Mouse (Mus musculus): Measurements from ENCODE around the gene Spred2. TPM values are rescaled to one million over a fixed set of nuclear protein-coding genes. Genes with fewer than 3 reads are reported as not detected.

Gene Spred2
- polyA plus RNA-seq (2014; fragmentation: Nextera tagmentation; extraction: Ambion mirVana), result 9.8 and 12.3 TPM in 2 replicates

GRCm38 (mm10) chr11:19923888-19924756 lies at the start of gene Spred2:
TSS of gene Spred2 (plus strand) at chr11:19924375.
- Histone ChIP-seq H3K4me1 (ENCODE audit: control insufficient read depth, insufficient read depth, low read length) (peaks cover 16% of the 10 kb centered on the region; the same call in 1 of the 2 replicates), H3K9ac (ENCODE audit: low read depth, low read length) (peak within 1 kb of the TSS; percentile 93), H3K36me3 (ENCODE audit: control insufficient read depth, insufficient read depth, low read length) (no peaks in the 10 kb centered on the region), H3K4me2 (replicated peaks; ENCODE audit: low read depth, low read length) (peak within 1 kb of the TSS; percentile 52), H3K27me3 (ENCODE audit: control insufficient read depth, insufficient read depth, low read length) (no peaks in the 10 kb centered on the region), H3K27ac (ENCODE audit: low read depth, low read length) (peak within 1 kb of the TSS; percentile 97), H3K9me3 (ENCODE audit: control insufficient read depth, low read length) (no peaks in the 10 kb centered on the region), H3K4me3 (ENCODE audit: low read length) (peak within 1 kb of the TSS; percentile 95)
- WGBS, result under 1% methylated on average over 57 of the region's 57 CpGs
- peak; percentile 61 for ATAC-seq (ENCODE audit: low FRiP score, low TSS enrichment)

GRCm38 (mm10) chr11:19875551-19875950 lies 48.6 kb upstream of the Spred2 start:
- 57% methylated on average over 12 of the region's 12 CpGs for WGBS
- no peak overlapping the region for H3K27ac ChIP-seq (ENCODE audit: low read depth, low read length)
- H3K36me3 ChIP-seq (ENCODE audit: control insufficient read depth, insufficient read depth, low read length), result no peaks in the 10 kb centered on the region
- no peaks in the 10 kb centered on the region for H3K4me1 ChIP-seq (ENCODE audit: control insufficient read depth, insufficient read depth, low read length)
- no peak overlapping the region for H3K9ac ChIP-seq (ENCODE audit: low read depth, low read length)
- no peak for ATAC-seq (ENCODE audit: low FRiP score, low TSS enrichment)
- no peaks in the 10 kb centered on the region for H3K27me3 ChIP-seq (ENCODE audit: control insufficient read depth, insufficient read depth, low read length)
- no peak overlapping the region for H3K4me2 ChIP-seq (replicated peaks; ENCODE audit: low read depth, low read length)
- no peaks in the 10 kb centered on the region for H3K9me3 ChIP-seq (ENCODE audit: control insufficient read depth, low read length)
- no peak overlapping the region for H3K4me3 ChIP-seq (ENCODE audit: low read length)

- Histone ChIP-seq H3K27ac (ENCODE audit: low read depth, low read length) (no peak overlapping the region), H3K9me3 (ENCODE audit: control insufficient read depth, low read length) (no peaks in the 10 kb centered on the region), H3K9ac (ENCODE audit: low read depth, low read length) (no peak overlapping the region), H3K4me1 (ENCODE audit: control insufficient read depth, insufficient read depth, low read length) (no peaks in the 10 kb centered on the region), H3K27me3 (ENCODE audit: control insufficient read depth, insufficient read depth, low read length) (no peaks in the 10 kb centered on the region), H3K4me3 (ENCODE audit: low read length) (no peak overlapping the region), H3K4me2 (replicated peaks; ENCODE audit: low read depth, low read length) (no peak overlapping the region), H3K36me3 (ENCODE audit: control insufficient read depth, insufficient read depth, low read length) (no peaks in the 10 kb centered on the region)
- WGBS, result 86% methylated on average over 5 of the region's 5 CpGs
- ATAC-seq (ENCODE audit: low FRiP score, low TSS enrichment), result no peak
Measured at GRCm38 (mm10) chr11:19875964-19876363, 48.2 kb upstream of the Spred2 start.

GRCm38 (mm10) chr11:19877239-19877915 lies 46.8 kb upstream of the Spred2 start:
- H3K27ac ChIP-seq (ENCODE audit: low read depth, low read length), result no peak overlapping the region
- H3K9ac ChIP-seq (ENCODE audit: low read depth, low read length), result no peak overlapping the region
- H3K36me3 ChIP-seq (ENCODE audit: control insufficient read depth, insufficient read depth, low read length), result no peaks in the 10 kb centered on the region
- no peaks in the 10 kb centered on the region for H3K4me1 ChIP-seq (ENCODE audit: control insufficient read depth, insufficient read depth, low read length)
- ATAC-seq (ENCODE audit: low FRiP score, low TSS enrichment), result no peak
- no peaks in the 10 kb centered on the region for H3K9me3 ChIP-seq (ENCODE audit: control insufficient read depth, low read length)
- H3K27me3 ChIP-seq (ENCODE audit: control insufficient read depth, insufficient read depth, low read length), result no peaks in the 10 kb centered on the region
- no peak overlapping the region for H3K4me3 ChIP-seq (ENCODE audit: low read length)
- H3K4me2 ChIP-seq (replicated peaks; ENCODE audit: low read depth, low read length), result no peak overlapping the region
- WGBS, result 53% methylated on average over 4 of the region's 4 CpGs

- H3K9me3 ChIP-seq (ENCODE audit: control insufficient read depth, low read length), result no peaks in the 10 kb centered on the region; the same call in 1 of the 2 replicates
- H3K9ac ChIP-seq (ENCODE audit: low read depth, low read length), result no peak overlapping the region
- no peaks in the 10 kb centered on the region for H3K36me3 ChIP-seq (ENCODE audit: control insufficient read depth, insufficient read depth, low read length)
- 91% methylated on average over 2 of the region's 2 CpGs for WGBS
- no peaks in the 10 kb centered on the region for H3K27me3 ChIP-seq (ENCODE audit: control insufficient read depth, insufficient read depth, low read length)
- ATAC-seq (ENCODE audit: low FRiP score, low TSS enrichment), result no peak
- H3K27ac ChIP-seq (ENCODE audit: low read depth, low read length), result no peak overlapping the region
- no peak overlapping the region for H3K4me2 ChIP-seq (replicated peaks; ENCODE audit: low read depth, low read length)
- H3K4me1 ChIP-seq (ENCODE audit: control insufficient read depth, insufficient read depth, low read length), result no peaks in the 10 kb centered on the region
- H3K4me3 ChIP-seq (ENCODE audit: low read length), result no peak overlapping the region
Measured at GRCm38 (mm10) chr11:19881342-19881741, 42.8 kb upstream of the Spred2 start.

GRCm38 (mm10) chr11:19890700-19891406 lies 33.3 kb upstream of the Spred2 start:
- H3K4me2 ChIP-seq (replicated peaks; ENCODE audit: low read depth, low read length), result no peak overlapping the region
- 51% methylated on average over 6 of the region's 6 CpGs for WGBS

GRCm38 (mm10) chr11:19893233-19893632 lies 30.9 kb upstream of the Spred2 start:
- WGBS, result 80% methylated on average over 3 of the region's 3 CpGs
- Histone ChIP-seq H3K36me3 (ENCODE audit: control insufficient read depth, insufficient read depth, low read length) (no peaks in the 10 kb centered on the region), H3K27me3 (ENCODE audit: control insufficient read depth, insufficient read depth, low read length) (no peaks in the 10 kb centered on the region), H3K9ac (ENCODE audit: low read depth, low read length) (no peak overlapping the region), H3K4me1 (ENCODE audit: control insufficient read depth, insufficient read depth, low read length) (no peaks in the 10 kb centered on the region), H3K4me2 (replicated peaks; ENCODE audit: low read depth, low read length) (no peak overlapping the region), H3K27ac (ENCODE audit: low read depth, low read length) (no peak overlapping the region), H3K4me3 (ENCODE audit: low read length) (no peak overlapping the region), H3K9me3 (ENCODE audit: control insufficient read depth, low read length) (no peaks in the 10 kb centered on the region)
- ATAC-seq (ENCODE audit: low FRiP score, low TSS enrichment), result no peak

More at GRCm38 (mm10) chr11:19890700-19891406, 33.3 kb upstream of the Spred2 start:
- H3K27ac ChIP-seq (ENCODE audit: low read depth, low read length), result no peak overlapping the region
- H3K4me1 ChIP-seq (ENCODE audit: control insufficient read depth, insufficient read depth, low read length), result no peaks in the 10 kb centered on the region
- no peak overlapping the region for H3K4me3 ChIP-seq (ENCODE audit: low read length)
- H3K9ac ChIP-seq (ENCODE audit: low read depth, low read length), result no peak overlapping the region
- H3K9me3 ChIP-seq (ENCODE audit: control insufficient read depth, low read length), result no peaks in the 10 kb centered on the region
- no peaks in the 10 kb centered on the region for H3K36me3 ChIP-seq (ENCODE audit: control insufficient read depth, insufficient read depth, low read length)
- no peak for ATAC-seq (ENCODE audit: low FRiP score, low TSS enrichment)
- no peaks in the 10 kb centered on the region for H3K27me3 ChIP-seq (ENCODE audit: control insufficient read depth, insufficient read depth, low read length)

- Histone ChIP-seq H3K27ac (ENCODE audit: low read depth, low read length) (no peak overlapping the region), H3K4me2 (replicated peaks; ENCODE audit: low read depth, low read length) (no peak overlapping the region), H3K9ac (ENCODE audit: low read depth, low read length) (no peak overlapping the region), H3K36me3 (ENCODE audit: control insufficient read depth, insufficient read depth, low read length) (no peaks in the 10 kb centered on the region), H3K4me3 (ENCODE audit: low read length) (no peak overlapping the region), H3K9me3 (ENCODE audit: control insufficient read depth, low read length) (0 out of 2 replicates have a peak, but pooled peaks cover 2% of the 10 kb centered on the region), H3K4me1 (ENCODE audit: control insufficient read depth, insufficient read depth, low read length) (no peaks in the 10 kb centered on the region), H3K27me3 (ENCODE audit: control insufficient read depth, insufficient read depth, low read length) (no peaks in the 10 kb centered on the region)
- no peak for ATAC-seq (ENCODE audit: low FRiP score, low TSS enrichment)
- 69% methylated on average over 5 of the region's 5 CpGs for WGBS
Measured at GRCm38 (mm10) chr11:19899621-19900020, 24.6 kb upstream of the Spred2 start.
